Mouse (Mus musculus) spleen, adult 2 months (tissue): ENCODE measurements around the gene Scand1.

Source experiments
- CTCF ChIP-seq: fragments of 200-500 bp; IDR thresholded peaks from 2 replicates; pipeline ENCODE4 v1.5.1; 2011; ENCODE audit warnings: mild to moderate bottlenecking, inconsistent platforms; ENCODE audit not compliant: insufficient read depth, insufficient read length, insufficient replicate concordance; ENCODE audit errors: extremely low read depth
- POLR2A ChIP-seq: fragments of 200-500 bp; IDR thresholded peaks from 2 replicates; pipeline ENCODE4 v1.6.1; 2011; ENCODE audit warnings: low read depth, low read length, inconsistent platforms

GRCm38 (mm10) chr2:156289552-156290160 is 22.8 kb downstream of the Scand1 start:
- TF ChIP-seq CTCF (no peak), POLR2A (no peak)
